Mouse (Mus musculus): Measurements from ENCODE around the gene Vps37c. TPM values are rescaled to one million over a fixed set of nuclear protein-coding genes. Genes with fewer than 3 reads are reported as not detected.

The Vps37c gene
- polyA plus RNA-seq, 1 experiment from 2014 or later, result 21.9 TPM

- Histone ChIP-seq H3K9ac (ENCODE audit: low read depth, low read length) (no peak overlapping the region), H3K4me3 (ENCODE audit: low read depth, low read length) (no peak overlapping the region), H3K27me3 (ENCODE audit: control insufficient read depth, insufficient read depth, low read length) (peaks cover 2% of the 10 kb centered on the region; the same call in 1 of the 2 replicates), H3K9me3 (replicated peaks; ENCODE audit: control insufficient read depth, low read length) (no peaks in the 10 kb centered on the region), H3K4me2 (no peak overlapping the region), H3K4me1 (ENCODE audit: control insufficient read depth, insufficient read depth, low read length) (peaks cover 17% of the 10 kb centered on the region), H3K36me3 (ENCODE audit: control insufficient read depth, insufficient read depth, low read length) (no peaks in the 10 kb centered on the region), H3K27ac (ENCODE audit: low read depth, low read length) (no peak overlapping the region)
- WGBS (ENCODE audit: insufficient replicate concordance), result 41% methylated on average over 5 of the region's 5 CpGs
- ATAC-seq (replicated peaks; ENCODE audit: insufficient number of reproducible peaks, low FRiP score, low TSS enrichment), result no peak
Observed at GRCm38 (mm10) chr19:10721064-10721463, 32.5 kb downstream of the Vps37c start.

- Histone ChIP-seq H3K27ac (ENCODE audit: low read depth, low read length) (no peak overlapping the region), H3K9ac (ENCODE audit: low read depth, low read length) (peak overlapping the region; percentile 35; the same call in 1 of the 2 replicates), H3K4me1 (ENCODE audit: control insufficient read depth, insufficient read depth, low read length) (peaks cover 14% of the 10 kb centered on the region), H3K4me2 (peak overlapping the region; percentile 7; the same call in 1 of the 2 replicates), H3K27me3 (ENCODE audit: control insufficient read depth, insufficient read depth, low read length) (peaks cover 2% of the 10 kb centered on the region; the same call in 1 of the 2 replicates), H3K4me3 (ENCODE audit: low read depth, low read length) (no peak overlapping the region), H3K9me3 (replicated peaks; ENCODE audit: control insufficient read depth, low read length) (no peaks in the 10 kb centered on the region), H3K36me3 (ENCODE audit: control insufficient read depth, insufficient read depth, low read length) (no peaks in the 10 kb centered on the region)
- WGBS (ENCODE audit: insufficient replicate concordance), result 10% methylated on average over 13 of the region's 13 CpGs
- no peak for ATAC-seq (replicated peaks; ENCODE audit: insufficient number of reproducible peaks, low FRiP score, low TSS enrichment)
Observed at GRCm38 (mm10) chr19:10723084-10723483, 34.5 kb downstream of the Vps37c start.

- peaks cover 12% of the 10 kb centered on the region for H3K4me1 ChIP-seq (ENCODE audit: control insufficient read depth, insufficient read depth, low read length)
- no peak overlapping the region for H3K27ac ChIP-seq (ENCODE audit: low read depth, low read length)
- H3K9me3 ChIP-seq (replicated peaks; ENCODE audit: control insufficient read depth, low read length), result no peaks in the 10 kb centered on the region
- H3K4me3 ChIP-seq (ENCODE audit: low read depth, low read length), result no peak overlapping the region
- no peak overlapping the region; the same call in 1 of the 2 replicates for H3K9ac ChIP-seq (ENCODE audit: low read depth, low read length)
- WGBS (ENCODE audit: insufficient replicate concordance), result 41% methylated on average over 5 of the region's 5 CpGs
- no peaks in the 10 kb centered on the region for H3K36me3 ChIP-seq (ENCODE audit: control insufficient read depth, insufficient read depth, low read length)
- no peak for ATAC-seq (replicated peaks; ENCODE audit: insufficient number of reproducible peaks, low FRiP score, low TSS enrichment)
- H3K27me3 ChIP-seq (ENCODE audit: control insufficient read depth, insufficient read depth, low read length), result peaks cover 2% of the 10 kb centered on the region; the same call in 1 of the 2 replicates
- no peak overlapping the region for H3K4me2 ChIP-seq
Observed at GRCm38 (mm10) chr19:10723649-10724048, 35.1 kb downstream of the Vps37c start.

- Histone ChIP-seq H3K9ac (ENCODE audit: low read depth, low read length) (no peak overlapping the region), H3K4me2 (no peak overlapping the region), H3K4me1 (ENCODE audit: control insufficient read depth, insufficient read depth, low read length) (peaks cover 9% of the 10 kb centered on the region), H3K36me3 (ENCODE audit: control insufficient read depth, insufficient read depth, low read length) (no peaks in the 10 kb centered on the region), H3K27ac (ENCODE audit: low read depth, low read length) (no peak overlapping the region), H3K4me3 (ENCODE audit: low read depth, low read length) (no peak overlapping the region), H3K27me3 (ENCODE audit: control insufficient read depth, insufficient read depth, low read length) (peaks cover 2% of the 10 kb centered on the region; the same call in 1 of the 2 replicates), H3K9me3 (replicated peaks; ENCODE audit: control insufficient read depth, low read length) (no peaks in the 10 kb centered on the region)
- 70% methylated on average over 13 of the region's 13 CpGs for WGBS (ENCODE audit: insufficient replicate concordance)
- ATAC-seq (replicated peaks; ENCODE audit: insufficient number of reproducible peaks, low FRiP score, low TSS enrichment), result no peak
Observed at GRCm38 (mm10) chr19:10724629-10725363, 36.3 kb downstream of the Vps37c start.

GRCm38 (mm10) chr19:10729889-10730288 is 41.4 kb downstream of the Vps37c start:
- Histone ChIP-seq H3K4me3 (ENCODE audit: low read depth, low read length) (no peak overlapping the region), H3K9me3 (replicated peaks; ENCODE audit: control insufficient read depth, low read length) (no peaks in the 10 kb centered on the region), H3K4me2 (no peak overlapping the region), H3K9ac (ENCODE audit: low read depth, low read length) (no peak overlapping the region), H3K27me3 (ENCODE audit: control insufficient read depth, insufficient read depth, low read length) (peaks cover 2% of the 10 kb centered on the region; the same call in 1 of the 2 replicates), H3K36me3 (ENCODE audit: control insufficient read depth, insufficient read depth, low read length) (no peaks in the 10 kb centered on the region), H3K4me1 (ENCODE audit: control insufficient read depth, insufficient read depth, low read length) (no peaks in the 10 kb centered on the region), H3K27ac (ENCODE audit: low read depth, low read length) (no peak overlapping the region)
- ATAC-seq (replicated peaks; ENCODE audit: insufficient number of reproducible peaks, low FRiP score, low TSS enrichment), result no peak
- 82% methylated on average over 10 of the region's 10 CpGs for WGBS (ENCODE audit: insufficient replicate concordance)

GRCm38 (mm10) chr19:10730469-10730868 is 41.9 kb downstream of the Vps37c start:
- H3K9ac ChIP-seq (ENCODE audit: low read depth, low read length), result no peak overlapping the region
- ATAC-seq (replicated peaks; ENCODE audit: insufficient number of reproducible peaks, low FRiP score, low TSS enrichment), result no peak
- H3K4me2 ChIP-seq, result no peak overlapping the region
- no peak overlapping the region for H3K27ac ChIP-seq (ENCODE audit: low read depth, low read length)
- no peak overlapping the region for H3K4me3 ChIP-seq (ENCODE audit: low read depth, low read length)
- no peaks in the 10 kb centered on the region for H3K36me3 ChIP-seq (ENCODE audit: control insufficient read depth, insufficient read depth, low read length)
- no peaks in the 10 kb centered on the region for H3K9me3 ChIP-seq (replicated peaks; ENCODE audit: control insufficient read depth, low read length)
- no peaks in the 10 kb centered on the region for H3K4me1 ChIP-seq (ENCODE audit: control insufficient read depth, insufficient read depth, low read length)
- 74% methylated on average over 5 of the region's 5 CpGs for WGBS (ENCODE audit: insufficient replicate concordance)
- no peaks in the 10 kb centered on the region for H3K27me3 ChIP-seq (ENCODE audit: control insufficient read depth, insufficient read depth, low read length)

GRCm38 (mm10) chr19:10731975-10732374 is 43.4 kb downstream of the Vps37c start:
- Histone ChIP-seq H3K9ac (ENCODE audit: low read depth, low read length) (no peak overlapping the region), H3K4me3 (ENCODE audit: low read depth, low read length) (no peak overlapping the region), H3K27ac (ENCODE audit: low read depth, low read length) (no peak overlapping the region), H3K9me3 (replicated peaks; ENCODE audit: control insufficient read depth, low read length) (no peaks in the 10 kb centered on the region), H3K27me3 (ENCODE audit: control insufficient read depth, insufficient read depth, low read length) (no peaks in the 10 kb centered on the region), H3K4me1 (ENCODE audit: control insufficient read depth, insufficient read depth, low read length) (no peaks in the 10 kb centered on the region), H3K36me3 (ENCODE audit: control insufficient read depth, insufficient read depth, low read length) (no peaks in the 10 kb centered on the region), H3K4me2 (no peak overlapping the region)
- 88% methylated on average over 7 of the region's 7 CpGs for WGBS (ENCODE audit: insufficient replicate concordance)
- no peak for ATAC-seq (replicated peaks; ENCODE audit: insufficient number of reproducible peaks, low FRiP score, low TSS enrichment)

GRCm38 (mm10) chr19:10732741-10733140 is 44.2 kb downstream of the Vps37c start:
- H3K27me3 ChIP-seq (ENCODE audit: control insufficient read depth, insufficient read depth, low read length), result no peaks in the 10 kb centered on the region
- no peak for ATAC-seq (replicated peaks; ENCODE audit: insufficient number of reproducible peaks, low FRiP score, low TSS enrichment)
- H3K4me1 ChIP-seq (ENCODE audit: control insufficient read depth, insufficient read depth, low read length), result no peaks in the 10 kb centered on the region
- H3K9me3 ChIP-seq (replicated peaks; ENCODE audit: control insufficient read depth, low read length), result no peaks in the 10 kb centered on the region
- H3K36me3 ChIP-seq (ENCODE audit: control insufficient read depth, insufficient read depth, low read length), result no peaks in the 10 kb centered on the region
- 87% methylated on average over 7 of the region's 7 CpGs for WGBS (ENCODE audit: insufficient replicate concordance)
- H3K4me3 ChIP-seq (ENCODE audit: low read depth, low read length), result no peak overlapping the region
- H3K4me2 ChIP-seq, result no peak overlapping the region
- H3K9ac ChIP-seq (ENCODE audit: low read depth, low read length), result no peak overlapping the region
- no peak overlapping the region for H3K27ac ChIP-seq (ENCODE audit: low read depth, low read length)
